Mouse (Mus musculus) kidney, adult 2 months (tissue): ENCODE measurements around the gene Hsd11b2.

Source experiments
- CTCF ChIP-seq: fragments of 200-500 bp; conservative IDR thresholded peaks from 2 replicates; pipeline ENCODE4 v1.5.1; 2011; ENCODE audit warnings: low read depth, mild to moderate bottlenecking, control low read depth, low read length, moderate library complexity, mixed read lengths; ENCODE audit not compliant: insufficient read depth, insufficient read length
- POLR2A ChIP-seq: fragments of 200-500 bp; IDR thresholded peaks from one replicate; pipeline ENCODE4 v1.6.1; 2011; ENCODE audit warnings: low read depth, low read length, control low read depth

DNA sequence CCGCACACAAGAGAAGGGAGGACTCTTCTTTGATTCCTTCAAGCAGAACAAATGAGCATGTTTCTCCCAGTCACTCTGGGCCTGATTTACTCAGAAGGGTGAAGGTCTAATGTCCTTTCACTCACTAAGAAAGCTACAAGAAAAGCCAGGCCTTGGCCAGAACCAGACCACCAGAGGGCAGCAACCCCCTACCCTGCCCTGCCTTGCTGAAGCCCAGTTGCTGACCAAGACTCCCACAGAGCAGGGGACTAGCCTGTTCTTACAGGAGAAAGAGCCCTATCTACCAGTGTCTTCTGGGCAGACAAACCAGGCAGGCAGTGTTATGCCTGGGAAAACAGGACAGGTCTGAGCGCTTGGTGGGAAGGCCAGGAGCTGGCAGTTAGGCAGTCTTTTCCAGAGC is 34.2 kb upstream of the Hsd11b2 start:
- peak; percentile 66 for TF ChIP-seq CTCF
- TF ChIP-seq POLR2A: no peak
